Mouse (Mus musculus) lung, embryonic 14.5 days (tissue): ENCODE measurements around the gene Sin3a. TPM values are rescaled to one million over a fixed set of nuclear protein-coding genes. Genes with fewer than 3 reads are reported as not detected.

Experiments
- ATAC-seq: fragments of 200-750 bp; cut with Nextera tagmentation; 2 replicates; pipeline ENCODE4 v1.8.0; 2017; ENCODE audit warnings: mild to moderate bottlenecking, moderate TSS enrichment, moderate library complexity; ENCODE audit not compliant: insufficient read depth
- DNase-seq: peaks from one replicate; pipeline ENCODE4 v3.0.0-alpha.2; 2015
- H3K27ac ChIP-seq: fragments of 300-500 bp; sonication (generic); 2 replicates; pipeline ENCODE4 v1.5.1; 2014; ENCODE audit warnings: low read depth, mild to moderate bottlenecking, moderate library complexity
- H3K27me3 ChIP-seq: fragments of 300-500 bp; sonication (generic); 2 replicates; pipeline ENCODE4 v1.6.1; 2014; ENCODE audit warnings: low read length, control low read depth; ENCODE audit not compliant: insufficient read depth
- H3K36me3 ChIP-seq: fragments of 300-500 bp; sonication (generic); 2 replicates; pipeline ENCODE4 v1.6.1; 2014; ENCODE audit warnings: control low read depth; ENCODE audit not compliant: insufficient read depth
- H3K4me1 ChIP-seq: fragments of 300-500 bp; sonication (generic); 2 replicates; pipeline ENCODE4 v1.6.1; 2014; ENCODE audit warnings: antibody characterized with exemption, control low read depth; ENCODE audit not compliant: insufficient read depth
- H3K4me2 ChIP-seq: fragments of 300-500 bp; sonication (generic); 2 replicates; pipeline ENCODE4 v1.6.1; 2014; ENCODE audit warnings: mild to moderate bottlenecking
- H3K4me3 ChIP-seq: fragments of 300-500 bp; sonication (generic); 2 replicates; pipeline ENCODE4 v1.5.1; 2014; ENCODE audit warnings: low read depth, low read length
- H3K9ac ChIP-seq: fragments of 300-500 bp; sonication (generic); 2 replicates; pipeline ENCODE4 v1.6.1; 2014
- H3K9me3 ChIP-seq: fragments of 300-500 bp; sonication (generic); 2 replicates; pipeline ENCODE4 v1.6.1; 2016; ENCODE audit warnings: low read depth, low read length, control low read depth
- CTCF ChIP-seq: IDR thresholded peaks from 2 replicates; pipeline ENCODE4 v1.5.1; 2016; ENCODE audit warnings: antibody characterized with exemption, low read depth
- WGBS: fragments of 180-500 bp; shearing (Covaris S2); extraction: QIAGEN DNeasy Blood & Tissue Kit; methylation state at CpG from one replicate; pipeline ENCODE4 v1.1.7; 2014; 5-methylcytosine and 5-hydroxymethylcytosine counted together
- polyA plus RNA-seq: library from polyadenylated mRNA; unstranded; fragments of >200 nt; fragmentation: Nextera tagmentation; extraction: Ambion mirVana; gene quantifications from 2 replicates; pipeline ENCODE4 v1.2.1, GENCODE M21; 2014

The Sin3a gene
- polyA plus RNA-seq, 1 experiment from 2014 or later, result 52.1 TPM

DNA sequence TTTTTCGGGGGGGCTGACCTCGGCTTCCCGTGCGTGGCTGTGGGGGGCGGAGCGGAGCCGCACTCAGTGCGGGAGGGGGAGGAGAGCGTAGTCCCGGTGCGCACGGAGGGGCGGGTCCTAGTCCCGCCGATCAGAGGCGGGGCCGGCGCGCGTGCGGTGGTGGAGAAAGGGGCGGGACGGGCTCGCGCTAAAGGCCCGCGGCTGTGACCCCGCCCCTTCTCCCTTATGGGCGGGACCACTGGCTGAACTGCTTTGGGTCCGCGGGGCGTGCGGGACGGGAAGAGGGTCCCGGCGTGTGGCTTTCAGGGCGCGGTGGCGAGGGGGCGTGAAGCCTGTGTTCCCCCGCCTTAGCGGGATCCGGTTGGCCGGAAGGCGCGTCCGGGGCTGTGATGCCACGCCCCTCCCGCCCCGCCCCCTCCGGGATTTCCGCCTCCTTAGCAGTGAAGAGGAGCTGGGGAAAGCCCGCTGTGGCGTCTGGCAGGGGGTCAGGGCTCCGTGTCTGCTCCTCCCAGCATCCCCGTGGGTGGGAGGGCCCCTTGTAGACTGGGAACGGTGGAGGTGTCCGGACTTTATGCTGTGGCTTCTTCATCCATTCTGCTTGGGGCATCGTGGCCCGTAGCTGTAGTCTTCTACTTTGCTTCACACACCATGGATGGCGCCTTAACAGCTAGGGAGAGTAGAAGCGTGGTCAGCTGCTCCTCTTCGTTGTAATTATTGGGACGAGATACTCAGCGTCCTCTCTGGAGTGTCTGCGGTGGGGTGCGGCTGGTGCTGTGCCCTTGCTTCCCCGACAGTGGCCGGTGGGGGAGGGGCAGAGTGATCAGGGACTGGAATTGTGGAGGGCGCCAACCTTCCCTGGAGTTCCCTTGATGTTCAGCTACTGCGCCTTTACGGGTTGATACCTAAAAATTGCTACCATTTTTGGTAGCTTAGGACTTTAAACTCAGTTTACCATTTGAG is 5.1 kb downstream of the Sin3a start:
- no peaks in the 10 kb centered on the region for H3K4me1 ChIP-seq
- peak overlapping the region; percentile 98 for H3K27ac ChIP-seq
- TF ChIP-seq CTCF, result no peak; the same call in 1 of the 2 replicates
- H3K36me3 ChIP-seq, result peaks cover 16% of the 10 kb centered on the region; the same call in 1 of the 2 replicates
- H3K4me3 ChIP-seq, result peak overlapping the region; percentile 95
- peak; percentile 95 for DNase-seq
- H3K4me2 ChIP-seq, result peak overlapping the region; percentile 82
- H3K9ac ChIP-seq, result peak overlapping the region; percentile 87
- no peaks in the 10 kb centered on the region for H3K27me3 ChIP-seq
- WGBS, result under 1% methylated on average over 54 of the region's 72 CpGs
- peak; percentile 7 for ATAC-seq
- H3K9me3 ChIP-seq, result no peaks in the 10 kb centered on the region

DNA sequence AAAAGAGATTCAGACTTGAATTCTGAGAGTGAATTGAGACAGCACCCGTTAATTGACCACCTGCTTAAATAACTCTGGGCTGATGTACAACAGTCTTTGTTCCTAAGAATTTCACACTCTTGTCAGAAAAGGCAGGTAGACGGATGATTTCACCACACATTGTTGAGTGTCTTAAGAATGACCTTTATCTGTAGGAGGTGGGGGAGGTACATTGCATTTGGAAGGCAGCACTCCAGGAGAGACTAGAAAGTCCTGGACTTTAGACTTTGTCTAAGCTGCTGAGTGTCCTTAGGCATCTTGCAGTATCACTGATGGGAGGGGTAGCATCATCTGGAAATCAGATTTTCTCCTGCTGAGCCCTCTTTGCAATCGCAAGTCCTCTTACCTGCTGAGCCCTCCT is 10.4 kb downstream of the Sin3a start:
- peaks cover 39% of the 10 kb centered on the region for H3K36me3 ChIP-seq
- no peak overlapping the region for H3K4me2 ChIP-seq
- H3K9me3 ChIP-seq, result no peaks in the 10 kb centered on the region
- H3K9ac ChIP-seq, result no peak overlapping the region
- TF ChIP-seq CTCF, result no peak
- ATAC-seq, result no peak
- 67% methylated on average over 3 of the region's 3 CpGs for WGBS
- H3K27ac ChIP-seq, result no peak overlapping the region
- DNase-seq, result no peak
- no peaks in the 10 kb centered on the region for H3K27me3 ChIP-seq
- H3K4me3 ChIP-seq, result no peak overlapping the region
- no peaks in the 10 kb centered on the region for H3K4me1 ChIP-seq

DNA sequence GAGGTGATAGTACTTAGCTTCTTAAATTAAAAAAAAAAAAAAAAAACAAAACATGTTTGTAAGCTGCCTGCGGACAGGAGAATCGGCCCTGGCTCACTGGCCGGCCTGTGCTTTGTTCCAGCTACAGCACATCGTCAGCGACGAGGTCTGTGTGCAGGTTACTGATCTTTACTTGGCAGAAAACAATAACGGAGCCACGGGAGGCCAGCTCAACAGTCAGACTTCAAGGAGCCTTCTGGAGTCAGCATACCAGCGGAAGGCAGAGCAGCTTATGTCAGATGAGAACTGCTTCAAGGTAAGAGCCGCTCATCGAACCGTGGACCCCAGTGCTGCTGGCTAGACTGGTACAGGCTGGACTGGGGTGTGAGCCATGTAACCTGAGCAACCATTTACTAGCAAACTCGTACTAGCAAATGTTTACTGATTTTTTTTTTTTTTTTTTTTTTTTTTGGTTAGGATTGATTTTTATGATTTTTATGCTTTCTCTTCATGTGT is 45.5 kb downstream of the Sin3a start:
- ATAC-seq (no peak), DNase-seq (no peak)
- no peak overlapping the region for H3K4me2 ChIP-seq
- H3K4me1 ChIP-seq, result no peaks in the 10 kb centered on the region
- no peak overlapping the region for H3K4me3 ChIP-seq
- no peaks in the 10 kb centered on the region for H3K27me3 ChIP-seq
- no peak for TF ChIP-seq CTCF
- peaks cover 89% of the 10 kb centered on the region for H3K36me3 ChIP-seq
- H3K9me3 ChIP-seq, result no peaks in the 10 kb centered on the region
- 90% methylated on average over 13 of the region's 13 CpGs for WGBS
- H3K27ac ChIP-seq, result no peak overlapping the region
- no peak overlapping the region for H3K9ac ChIP-seq

DNA sequence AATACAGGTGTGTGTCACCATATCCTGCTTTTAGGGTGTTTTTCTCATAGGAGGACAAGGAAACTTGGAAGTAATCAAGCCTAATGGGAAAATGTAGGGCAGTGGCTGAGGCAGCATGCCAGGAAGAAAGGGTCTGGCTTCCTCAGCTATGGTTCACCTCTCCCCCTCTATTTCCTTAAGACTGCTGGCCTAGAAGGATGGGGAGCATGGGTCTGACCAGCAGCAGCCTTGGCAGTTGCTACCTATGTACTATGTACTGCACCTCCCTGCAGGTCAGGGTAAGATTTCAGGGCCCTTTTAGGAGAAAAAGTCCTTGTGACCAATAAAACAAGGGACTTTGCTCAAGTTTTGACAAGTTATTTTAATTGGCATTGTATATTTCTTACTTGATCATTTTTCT is 57.8 kb downstream of the Sin3a start:
- Histone ChIP-seq H3K4me3 (peak overlapping the region; percentile 78; the same call in 1 of the 2 replicates), H3K9ac (no peak overlapping the region; the same call in 1 of the 2 replicates), H3K9me3 (no peaks in the 10 kb centered on the region), H3K36me3 (peaks cover 54% of the 10 kb centered on the region), H3K4me2 (peak overlapping the region; percentile 91), H3K27me3 (no peaks in the 10 kb centered on the region), H3K4me1 (no peaks in the 10 kb centered on the region), H3K27ac (no peak overlapping the region)
- no peak for ATAC-seq
- no peak for TF ChIP-seq CTCF
- DNase-seq, result no peak

DNA sequence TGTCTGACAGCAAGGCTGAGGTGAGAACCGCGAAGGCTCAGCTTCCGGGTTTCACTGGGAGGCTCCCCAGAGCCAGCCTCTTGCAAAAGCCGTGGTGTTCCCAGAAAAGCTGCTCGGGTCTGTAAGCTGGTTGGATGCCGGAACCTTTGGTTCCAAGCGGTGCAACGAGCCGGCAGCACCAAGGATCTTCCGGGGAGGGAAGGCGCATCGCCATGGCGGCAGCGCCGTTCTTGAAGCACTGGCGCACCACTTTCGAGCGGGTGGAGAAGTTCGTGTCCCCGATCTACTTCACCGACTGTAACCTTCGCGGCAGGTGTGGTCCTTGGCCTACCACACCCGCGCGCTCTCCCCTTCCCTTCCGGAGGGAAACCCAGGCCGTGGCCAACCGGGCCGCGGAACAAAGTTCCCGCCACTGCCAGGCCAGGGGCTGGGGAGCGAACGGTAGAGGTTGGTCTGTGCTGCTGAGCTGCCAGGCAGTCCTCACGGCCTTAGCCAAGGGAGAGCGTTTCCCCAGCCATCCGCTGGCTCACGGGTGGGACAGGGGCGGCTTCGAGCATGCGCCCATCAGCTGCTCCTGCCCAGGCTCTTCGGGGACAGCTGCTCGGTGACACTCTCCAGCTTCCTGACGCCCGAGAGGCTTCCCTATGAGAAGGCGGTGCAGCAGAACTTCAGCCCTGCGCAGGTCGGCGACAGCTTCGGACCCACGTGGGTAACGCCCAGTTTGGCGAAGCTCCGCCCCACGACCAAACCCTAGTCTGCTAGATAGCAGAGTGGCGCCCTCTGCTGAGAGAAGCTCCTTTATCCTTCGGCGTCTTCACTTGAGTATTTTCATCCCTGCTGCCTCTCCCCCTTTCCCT is 59.0 kb downstream of the Sin3a start, which contains the start of gene Man2c1:
Gene Man2c1 (plus strand): TSS at position 114 of the 857 bp plus-strand sequence.
- peak within 1 kb of the TSS; percentile 91 for H3K4me2 ChIP-seq
- H3K27ac ChIP-seq, result peak within 1 kb of the TSS; percentile 97
- no peaks in the 10 kb centered on the region for H3K4me1 ChIP-seq
- WGBS, result under 1% methylated on average over 58 of the region's 58 CpGs
- peaks cover 53% of the 10 kb centered on the region for H3K36me3 ChIP-seq
- no peaks in the 10 kb centered on the region for H3K27me3 ChIP-seq
- peak; percentile 93 for ATAC-seq
- H3K9me3 ChIP-seq, result no peaks in the 10 kb centered on the region
- H3K4me3 ChIP-seq, result peak within 1 kb of the TSS; percentile 78
- peak; percentile 81 for TF ChIP-seq CTCF
- DNase-seq, result peak; percentile 99
- peak within 1 kb of the TSS; percentile 77 for H3K9ac ChIP-seq

DNA sequence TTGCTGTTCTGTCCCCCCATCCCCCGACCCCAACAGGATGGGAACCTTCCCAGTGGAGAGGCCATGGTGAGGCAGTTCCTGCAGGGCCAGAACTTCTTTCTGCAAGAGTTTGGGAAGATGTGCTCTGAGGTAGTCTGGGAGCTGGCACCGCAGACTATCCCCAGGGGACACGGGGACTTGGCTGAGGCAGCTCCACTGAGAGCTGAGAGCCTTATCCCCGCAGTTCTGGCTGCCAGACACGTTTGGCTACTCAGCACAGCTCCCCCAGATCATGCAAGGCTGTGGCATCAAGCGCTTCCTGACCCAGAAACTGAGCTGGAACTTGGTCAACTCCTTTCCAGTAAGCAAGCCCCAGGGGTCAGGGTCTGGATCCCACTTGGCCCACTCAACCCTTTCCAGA is 65.4 kb downstream of the Sin3a start:
- H3K4me3 ChIP-seq, result no peak overlapping the region
- WGBS, result 89% methylated on average over 6 of the region's 6 CpGs
- no peak for DNase-seq
- H3K27ac ChIP-seq, result no peak overlapping the region
- no peak for TF ChIP-seq CTCF
- no peak overlapping the region for H3K9ac ChIP-seq
- no peak for ATAC-seq
- H3K27me3 ChIP-seq, result no peaks in the 10 kb centered on the region
- H3K36me3 ChIP-seq, result peaks cover 82% of the 10 kb centered on the region
- no peak overlapping the region for H3K4me2 ChIP-seq
- no peaks in the 10 kb centered on the region for H3K4me1 ChIP-seq
- H3K9me3 ChIP-seq, result no peaks in the 10 kb centered on the region
